Mouse (Mus musculus): ENCODE data around the gene Sgcb.

Gene Sgcb

GRCm38 (mm10) chr5:73647261-73647900, at the start of gene Sgcb:
TSS of gene Sgcb (minus strand) at chr5:73647790.
- peak; percentile 92 for DNase-seq

GRCm38 (mm10) chr5:73694254-73695015, 46.8 kb upstream of the Sgcb start:
- DNase-seq: no peak

GRCm38 (mm10) chr5:73693778-73694177, 46.2 kb upstream of the Sgcb start:
- DNase-seq: no peak

- DNase-seq: no peak
Measured at GRCm38 (mm10) chr5:73691723-73692520, 44.3 kb upstream of the Sgcb start.

GRCm38 (mm10) chr5:73690146-73690545, 42.6 kb upstream of the Sgcb start:
- no peak for DNase-seq

- no peak for DNase-seq
Measured at GRCm38 (mm10) chr5:73688576-73688975, 41.0 kb upstream of the Sgcb start.

GRCm38 (mm10) chr5:73686149-73686548, 38.6 kb upstream of the Sgcb start:
- DNase-seq: peak; percentile 53

- no peak for DNase-seq
Measured at GRCm38 (mm10) chr5:73683706-73684409, 36.3 kb upstream of the Sgcb start.

GRCm38 (mm10) chr5:73683221-73683620, 35.6 kb upstream of the Sgcb start:
- no peak for DNase-seq

- no peak for DNase-seq
Measured at GRCm38 (mm10) chr5:73676626-73677025, 29.0 kb upstream of the Sgcb start.

- DNase-seq: no peak
Measured at GRCm38 (mm10) chr5:73675604-73676003, 28.0 kb upstream of the Sgcb start.

GRCm38 (mm10) chr5:73669386-73669785, 21.8 kb upstream of the Sgcb start:
- DNase-seq: no peak

GRCm38 (mm10) chr5:73667877-73668276, 20.3 kb upstream of the Sgcb start:
- no peak for DNase-seq

GRCm38 (mm10) chr5:73666695-73667094, 19.1 kb upstream of the Sgcb start:
- DNase-seq: no peak

GRCm38 (mm10) chr5:73651855-73652201, 4.2 kb upstream of the Sgcb start:
- no peak for DNase-seq

GRCm38 (mm10) chr5:73651061-73651854, 3.7 kb upstream of the Sgcb start, which contains the start of gene Spata18:
TSS of gene Spata18 (plus strand) at chr5:73651379.
- DNase-seq: peak; percentile 25

GRCm38 (mm10) chr5:73650365-73650964, 2.9 kb upstream of the Sgcb start:
- DNase-seq: peak; percentile 19

- DNase-seq: no peak
Measured at GRCm38 (mm10) chr5:73642091-73642490, 5.5 kb downstream of the Sgcb start.

- DNase-seq: no peak
Measured at GRCm38 (mm10) chr5:73641058-73641457, 6.5 kb downstream of the Sgcb start.

- DNase-seq: peak; percentile 40
Measured at GRCm38 (mm10) chr5:73637337-73638107, 10.1 kb downstream of the Sgcb start.

- peak; percentile 70 for DNase-seq
Measured at GRCm38 (mm10) chr5:73633141-73633540, 14.4 kb downstream of the Sgcb start.

Data from kidney, postnatal 14 days (tissue).